Mouse (Mus musculus): ENCODE results near the gene Scgb2b24. TPM values are rescaled to one million over a fixed set of nuclear protein-coding genes. Genes with fewer than 3 reads are reported as not detected.

Scgb2b24 gene
- polyA plus RNA-seq (2015; fragmentation: Nextera tagmentation; extraction: Ambion mirVana): not detected in 2 replicates

- H3K4me1 ChIP-seq: no peaks in the 10 kb centered on the region
- H3K9me3 ChIP-seq: peaks cover 86% of the 10 kb centered on the region
- H3K4me3 ChIP-seq: no peak within 1 kb of the TSS
- H3K9ac ChIP-seq: no peak within 1 kb of the TSS
- no peak for ATAC-seq (ENCODE audit: extremely low read depth, insufficient number of reproducible peaks, low FRiP score, low TSS enrichment)
- WGBS: 48% methylated on average over 2 of the region's 2 CpGs
- no peak within 1 kb of the TSS for H3K27ac ChIP-seq (replicated peaks)
- H3K27me3 ChIP-seq (replicated peaks): no peaks in the 10 kb centered on the region
- H3K36me3 ChIP-seq: no peaks in the 10 kb centered on the region
- H3K4me2 ChIP-seq: no peak within 1 kb of the TSS
Observed at GRCm38 (mm10) chr7:33739212-33739611, at the start of gene Scgb2b24. Gene Scgb2b24 (minus strand): TSS chr7:33739312.

GRCm38 (mm10) chr7:33743499-33743898 lies 4.4 kb upstream of the Scgb2b24 start, which contains the start of gene Scgb1b24:
Gene Scgb1b24 (plus strand): TSS chr7:33743799.
- H3K9me3 ChIP-seq: peaks cover 76% of the 10 kb centered on the region
- ATAC-seq (ENCODE audit: extremely low read depth, insufficient number of reproducible peaks, low FRiP score, low TSS enrichment): no peak
- H3K4me2 ChIP-seq: no peak within 1 kb of the TSS
- WGBS: 83% methylated on average over 3 of the region's 3 CpGs
- H3K9ac ChIP-seq: no peak within 1 kb of the TSS
- H3K27ac ChIP-seq (replicated peaks): no peak within 1 kb of the TSS
- no peak within 1 kb of the TSS for H3K4me3 ChIP-seq
- no peaks in the 10 kb centered on the region for H3K4me1 ChIP-seq
- H3K36me3 ChIP-seq: no peaks in the 10 kb centered on the region
- no peaks in the 10 kb centered on the region for H3K27me3 ChIP-seq (replicated peaks)

- no peak for ATAC-seq (ENCODE audit: extremely low read depth, insufficient number of reproducible peaks, low FRiP score, low TSS enrichment)
- peaks cover 74% of the 10 kb centered on the region for H3K9me3 ChIP-seq
- 17% methylated on average over 1 of the region's 1 CpGs for WGBS
Observed at GRCm38 (mm10) chr7:33689864-33690263, 49.2 kb downstream of the Scgb2b24 start.

More at GRCm38 (mm10) chr7:33689864-33690263, 49.2 kb downstream of the Scgb2b24 start:
- H3K27me3 ChIP-seq (replicated peaks): no peaks in the 10 kb centered on the region
- no peaks in the 10 kb centered on the region for H3K4me1 ChIP-seq
- no peak overlapping the region for H3K27ac ChIP-seq (replicated peaks)
- H3K36me3 ChIP-seq: no peaks in the 10 kb centered on the region
- no peak overlapping the region for H3K4me2 ChIP-seq
- H3K4me3 ChIP-seq: no peak overlapping the region
- H3K9ac ChIP-seq: no peak overlapping the region

Other genes with a start within 250 kb of the Scgb2b24 start
- gene Scgb2b21, start 218.9 kb downstream of the Scgb2b24 start, polyA plus RNA-seq (2015; fragmentation: Nextera tagmentation; extraction: Ambion mirVana): not detected in 2 replicates
- gene Scgb1b24, start 4.5 kb upstream of the Scgb2b24 start, polyA plus RNA-seq (2015; fragmentation: Nextera tagmentation; extraction: Ambion mirVana): not detected in 2 replicates
- not detected in 2 replicates for gene Scgb2b26, start 205.7 kb upstream of the Scgb2b24 start, polyA plus RNA-seq (2015; fragmentation: Nextera tagmentation; extraction: Ambion mirVana)

Measured in heart, embryonic 13.5 days (tissue).